Mouse (Mus musculus): ENCODE results near the gene Tpcn1. TPM values are rescaled to one million over a fixed set of nuclear protein-coding genes. Genes with fewer than 3 reads are reported as not detected.
"Not testable (repeated sequence)": the region's sequence is repeated elsewhere in the genome, so short reads cannot be mapped to it uniquely, and the experiment has no call there.

Gene Tpcn1
- polyA plus RNA-seq, 1 experiment from 2014 or later: 15.6 TPM

DNA sequence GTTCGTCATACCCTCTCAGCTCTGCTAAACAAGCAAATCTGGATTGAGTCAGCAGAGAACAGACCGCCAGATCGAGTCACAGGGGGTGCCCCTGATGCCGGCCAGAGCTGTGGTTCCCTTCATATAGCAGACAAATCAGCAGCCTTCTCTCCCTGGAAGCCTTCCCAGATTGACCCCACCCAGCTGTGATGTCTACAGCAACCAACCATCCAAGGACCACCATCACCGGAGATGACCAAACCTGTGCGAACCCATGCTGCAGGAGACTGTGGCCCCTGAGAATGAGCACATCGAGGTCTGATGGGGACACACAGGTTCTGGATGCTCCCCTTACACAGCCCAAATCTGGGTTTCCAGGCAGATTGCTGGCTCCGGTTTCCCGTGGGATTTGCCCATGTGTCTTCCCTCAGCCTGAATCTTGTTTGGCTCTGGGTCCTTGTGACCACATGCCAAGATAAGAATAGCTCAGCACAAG is 86.3 kb downstream of the Tpcn1 start:
- H3K9ac ChIP-seq (replicated peaks): peak overlapping the region; percentile 93
- peaks cover 8% of the 10 kb centered on the region for H3K36me3 ChIP-seq
- WGBS: 72% methylated on average over 9 of the region's 9 CpGs
- no peaks in the 10 kb centered on the region for H3K27me3 ChIP-seq
- peak overlapping the region; percentile 97 for H3K4me2 ChIP-seq (replicated peaks)
- H3K4me1 ChIP-seq (replicated peaks): peaks cover 20% of the 10 kb centered on the region
- no peaks in the 10 kb centered on the region for H3K9me3 ChIP-seq
- ATAC-seq: no peak
- no peak overlapping the region for H3K27ac ChIP-seq
- peak overlapping the region; percentile 90 for H3K4me3 ChIP-seq (replicated peaks)

DNA sequence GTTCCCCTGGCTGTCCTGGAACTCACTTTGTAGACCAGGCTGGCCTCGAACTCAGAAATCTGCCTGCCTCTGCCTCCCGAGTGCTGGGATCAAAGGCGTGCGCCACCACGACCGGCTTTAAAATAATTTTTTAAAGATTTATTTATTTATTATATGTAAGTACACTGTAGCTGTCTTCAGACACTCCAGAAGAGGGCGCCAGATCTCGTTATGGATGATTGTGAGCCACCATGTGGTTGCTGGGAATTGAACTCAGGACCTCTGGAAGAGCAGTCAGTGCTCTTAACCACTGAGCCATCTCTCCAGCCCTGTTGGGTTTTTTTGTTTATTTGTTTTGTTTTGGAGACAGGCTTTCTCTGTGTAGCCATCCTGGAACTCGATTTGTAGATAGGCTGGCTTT is 87.9 kb downstream of the Tpcn1 start:
- not testable (repeated sequence) for ATAC-seq; H3K9ac ChIP-seq (replicated peaks); H3K4me3 ChIP-seq (replicated peaks); H3K27me3 ChIP-seq; H3K4me2 ChIP-seq (replicated peaks); H3K27ac ChIP-seq; H3K36me3 ChIP-seq; H3K9me3 ChIP-seq
- WGBS: 90% methylated on average over 9 of the region's 9 CpGs
- peaks cover 20% of the 10 kb centered on the region for H3K4me1 ChIP-seq (replicated peaks)

DNA sequence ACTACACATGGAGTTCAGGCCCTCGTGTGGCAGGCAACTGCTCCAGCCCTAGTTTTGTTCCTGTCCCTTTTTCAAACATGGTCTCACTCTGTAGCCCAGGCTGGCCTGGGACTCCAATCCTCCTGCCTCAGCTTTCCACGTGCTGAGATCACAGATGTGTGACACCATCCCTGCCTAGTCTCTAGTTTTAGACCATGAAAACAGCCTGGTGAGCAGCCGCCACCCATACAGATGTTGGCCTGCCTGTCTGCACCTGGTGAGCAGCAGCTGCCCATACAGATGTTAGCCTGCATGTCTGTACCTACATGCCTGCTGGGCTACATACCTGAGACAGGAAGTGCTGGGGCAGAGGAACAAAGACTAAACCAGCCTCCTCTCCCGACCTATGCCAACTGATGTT is 89.3 kb downstream of the Tpcn1 start:
- Histone ChIP-seq H3K9me3 (no peaks in the 10 kb centered on the region), H3K4me3 (replicated peaks) (no peak overlapping the region), H3K27ac (no peak overlapping the region), H3K4me2 (replicated peaks) (no peak overlapping the region), H3K9ac (replicated peaks) (peak overlapping the region; percentile 26; the same call in 1 of the 2 replicates), H3K4me1 (replicated peaks) (peaks cover 20% of the 10 kb centered on the region), H3K36me3 (peaks cover 12% of the 10 kb centered on the region), H3K27me3 (no peaks in the 10 kb centered on the region)
- ATAC-seq: no peak
- WGBS: 87% methylated on average over 4 of the region's 4 CpGs

DNA sequence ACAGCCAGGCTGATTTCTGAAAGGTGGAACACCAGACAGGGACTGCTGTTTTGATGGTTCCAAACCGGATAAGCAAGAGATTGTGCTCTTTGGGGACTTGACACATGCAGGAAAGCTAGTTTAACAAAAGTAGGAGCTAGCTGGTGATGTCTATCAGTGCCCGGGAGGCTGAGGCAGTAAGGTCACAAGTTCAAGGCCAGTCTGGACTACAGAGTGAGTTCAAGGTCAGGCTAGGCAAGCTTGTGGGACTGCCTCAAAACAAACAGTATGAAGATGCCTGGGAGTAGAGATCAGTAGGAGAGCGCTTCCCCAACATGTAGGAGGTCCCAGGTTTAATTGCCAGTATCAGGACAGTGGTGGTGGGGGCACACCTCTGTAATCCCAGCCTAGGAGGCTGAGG is 91.4 kb downstream of the Tpcn1 start:
- no peak for ATAC-seq
- no peak overlapping the region for H3K4me3 ChIP-seq (replicated peaks)

DNA sequence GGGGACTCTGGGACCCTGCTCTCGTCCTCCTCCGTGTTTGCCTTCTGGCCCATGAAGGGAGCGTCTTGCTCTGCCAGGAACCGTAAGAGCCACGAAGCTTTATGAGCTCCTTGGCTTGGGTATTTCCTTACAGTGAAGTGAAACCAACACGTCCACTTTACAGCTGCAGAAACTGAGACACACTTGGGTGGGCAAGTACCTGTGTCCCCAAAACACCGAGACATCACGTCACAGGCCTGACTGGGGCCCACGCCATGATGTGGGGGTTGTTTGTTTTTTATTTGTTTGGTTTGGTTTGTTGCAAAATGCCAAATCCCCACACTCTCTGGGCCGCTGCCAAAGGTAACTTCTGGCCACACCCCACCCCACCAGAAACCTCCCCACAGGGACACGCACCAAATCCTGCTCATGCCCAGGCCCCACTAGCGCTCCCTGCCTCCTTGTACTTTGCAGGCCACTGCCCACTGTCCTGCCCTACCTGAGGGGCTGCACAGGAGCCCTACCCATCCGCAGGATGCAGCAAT is 92.7 kb downstream of the Tpcn1 start:
- Histone ChIP-seq H3K27me3 (no peaks in the 10 kb centered on the region), H3K36me3 (peaks cover 30% of the 10 kb centered on the region), H3K4me3 (replicated peaks) (no peak overlapping the region), H3K9me3 (no peaks in the 10 kb centered on the region), H3K4me2 (replicated peaks) (no peak overlapping the region), H3K9ac (replicated peaks) (no peak overlapping the region), H3K27ac (no peak overlapping the region), H3K4me1 (replicated peaks) (peaks cover 7% of the 10 kb centered on the region; the same call in 1 of the 2 replicates)
- ATAC-seq: no peak
- 91% methylated on average over 13 of the region's 13 CpGs for WGBS

More for the DNA sequence above, 91.4 kb downstream of the Tpcn1 start:
- Histone ChIP-seq H3K9ac (replicated peaks) (no peak overlapping the region), H3K27me3 (no peaks in the 10 kb centered on the region), H3K4me2 (replicated peaks) (no peak overlapping the region), H3K9me3 (no peaks in the 10 kb centered on the region), H3K36me3 (peaks cover 28% of the 10 kb centered on the region), H3K4me1 (replicated peaks) (peaks cover 13% of the 10 kb centered on the region), H3K27ac (no peak overlapping the region)
- 92% methylated on average over 3 of the region's 3 CpGs for WGBS

DNA sequence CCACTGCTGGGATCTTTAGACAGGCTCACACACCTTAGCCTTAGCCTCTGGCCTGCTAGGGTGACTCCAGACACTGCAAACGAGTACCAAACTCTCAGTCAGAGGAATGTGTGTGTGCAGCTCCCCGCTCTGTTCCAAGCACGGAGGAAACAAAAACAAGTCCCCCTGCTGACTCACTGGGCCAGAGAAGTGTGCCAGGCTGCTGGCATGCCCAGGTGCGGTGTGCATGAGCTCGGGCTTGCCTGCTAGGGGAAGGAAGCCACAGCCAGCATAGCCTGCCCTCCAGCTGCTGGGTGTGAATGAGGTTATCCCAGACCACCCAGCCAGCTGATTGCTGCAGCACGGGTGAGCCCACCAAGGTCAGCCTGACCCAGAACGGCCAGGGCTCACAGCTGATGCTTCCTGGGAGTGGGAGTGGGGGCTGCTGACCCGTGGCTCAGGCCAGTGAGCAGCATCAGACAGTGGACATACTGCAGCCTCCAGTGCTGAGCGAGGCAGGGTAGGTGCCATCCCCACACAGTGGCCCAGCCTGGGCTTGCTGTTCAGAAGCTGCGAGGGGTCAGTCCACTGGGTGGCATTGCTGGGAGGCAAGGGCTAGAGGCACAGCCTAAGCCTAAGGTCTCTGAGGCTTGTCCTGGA is 93.3 kb downstream of the Tpcn1 start:
- no peak for ATAC-seq
- Histone ChIP-seq H3K27ac (no peak overlapping the region), H3K4me2 (replicated peaks) (no peak overlapping the region), H3K4me1 (replicated peaks) (peaks cover 7% of the 10 kb centered on the region; the same call in 1 of the 2 replicates), H3K36me3 (peaks cover 30% of the 10 kb centered on the region), H3K9me3 (no peaks in the 10 kb centered on the region), H3K9ac (replicated peaks) (no peak overlapping the region), H3K4me3 (replicated peaks) (no peak overlapping the region), H3K27me3 (no peaks in the 10 kb centered on the region)
- 82% methylated on average over 10 of the region's 10 CpGs for WGBS

DNA sequence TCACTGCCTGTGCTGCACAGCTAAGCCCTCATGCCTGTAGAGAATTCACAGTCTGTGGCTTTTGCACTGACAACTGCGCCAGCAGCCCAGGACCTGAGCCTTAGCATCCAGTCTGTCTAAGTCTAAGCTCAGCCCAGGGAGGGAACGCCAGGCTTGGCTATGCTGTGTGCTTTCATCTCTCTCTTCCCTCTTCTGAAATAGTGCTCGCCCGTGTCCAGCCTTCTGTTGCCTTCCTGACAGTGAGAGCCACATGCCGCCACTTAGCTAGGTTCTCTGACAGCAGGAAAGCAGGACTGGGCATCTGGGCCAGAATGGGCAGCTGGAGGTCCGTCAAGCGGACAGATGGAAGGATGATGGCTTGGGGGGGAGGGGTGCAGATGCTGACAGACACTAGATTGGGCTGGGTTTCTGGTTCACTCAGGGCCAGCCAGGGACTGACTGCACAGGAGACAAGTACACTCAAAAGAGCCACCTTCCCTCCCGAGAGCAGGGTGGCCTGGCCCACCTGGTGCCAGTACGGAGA is 94.5 kb downstream of the Tpcn1 start:
- Histone ChIP-seq H3K4me2 (replicated peaks) (no peak overlapping the region), H3K27me3 (no peaks in the 10 kb centered on the region), H3K4me3 (replicated peaks) (no peak overlapping the region), H3K27ac (no peak overlapping the region), H3K9me3 (no peaks in the 10 kb centered on the region), H3K36me3 (peaks cover 36% of the 10 kb centered on the region), H3K9ac (replicated peaks) (no peak overlapping the region; the same call in 1 of the 2 replicates), H3K4me1 (replicated peaks) (peaks cover 7% of the 10 kb centered on the region; the same call in 1 of the 2 replicates)
- no peak for ATAC-seq
- 81% methylated on average over 9 of the region's 9 CpGs for WGBS

DNA sequence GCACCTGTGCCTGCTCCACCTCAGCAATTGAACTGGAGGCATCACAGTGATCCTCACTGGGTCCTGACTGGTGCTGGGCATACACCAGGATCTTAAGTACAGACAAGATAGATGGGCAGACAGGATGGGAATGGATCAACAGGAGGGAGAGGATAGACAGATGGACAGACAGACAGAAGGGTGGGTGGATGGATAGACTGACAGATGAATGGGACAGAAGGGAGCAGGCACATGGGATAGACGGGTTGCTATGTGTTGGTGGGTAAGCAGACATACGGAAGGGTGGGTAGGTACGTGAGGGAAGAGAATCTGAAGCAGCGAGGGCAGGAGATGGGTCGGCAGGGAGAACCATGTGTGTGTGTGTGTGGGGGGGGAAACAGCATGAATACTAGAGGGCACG is 95.0 kb downstream of the Tpcn1 start:
- Histone ChIP-seq H3K9me3 (no peaks in the 10 kb centered on the region), H3K4me2 (replicated peaks) (no peak overlapping the region), H3K4me3 (replicated peaks) (no peak overlapping the region), H3K9ac (replicated peaks) (no peak overlapping the region), H3K36me3 (peaks cover 35% of the 10 kb centered on the region), H3K27me3 (no peaks in the 10 kb centered on the region), H3K27ac (no peak overlapping the region), H3K4me1 (replicated peaks) (peaks cover 7% of the 10 kb centered on the region; the same call in 1 of the 2 replicates)
- WGBS: 87% methylated on average over 6 of the region's 6 CpGs
- no peak for ATAC-seq

DNA sequence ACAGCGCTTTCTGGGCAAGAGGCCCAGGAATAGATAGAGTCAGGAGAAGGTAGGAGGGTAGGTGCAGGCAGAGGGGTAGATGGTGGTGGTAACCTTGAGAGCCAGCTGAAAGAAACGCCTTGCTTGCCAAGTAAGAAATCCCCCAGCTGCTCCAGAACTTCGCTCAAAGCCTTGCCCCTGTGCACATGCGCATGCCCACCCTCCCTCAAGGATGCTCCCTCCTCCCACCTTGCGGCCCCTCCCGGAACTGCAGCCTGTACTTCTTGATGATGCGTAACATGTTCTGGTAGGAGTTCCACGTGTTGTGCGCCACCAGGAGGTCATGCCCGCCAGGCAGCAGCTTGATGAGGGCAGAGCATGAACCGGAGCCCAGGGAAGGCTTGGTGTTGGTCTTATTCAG is 96.0 kb downstream of the Tpcn1 start:
- Histone ChIP-seq H3K4me3 (replicated peaks) (no peak overlapping the region), H3K27me3 (no peaks in the 10 kb centered on the region), H3K4me1 (replicated peaks) (peaks cover 7% of the 10 kb centered on the region; the same call in 1 of the 2 replicates), H3K9me3 (no peaks in the 10 kb centered on the region), H3K36me3 (peaks cover 41% of the 10 kb centered on the region), H3K27ac (no peak overlapping the region), H3K4me2 (replicated peaks) (no peak overlapping the region), H3K9ac (replicated peaks) (no peak overlapping the region)
- no peak for ATAC-seq
- 68% methylated on average over 11 of the region's 11 CpGs for WGBS

DNA sequence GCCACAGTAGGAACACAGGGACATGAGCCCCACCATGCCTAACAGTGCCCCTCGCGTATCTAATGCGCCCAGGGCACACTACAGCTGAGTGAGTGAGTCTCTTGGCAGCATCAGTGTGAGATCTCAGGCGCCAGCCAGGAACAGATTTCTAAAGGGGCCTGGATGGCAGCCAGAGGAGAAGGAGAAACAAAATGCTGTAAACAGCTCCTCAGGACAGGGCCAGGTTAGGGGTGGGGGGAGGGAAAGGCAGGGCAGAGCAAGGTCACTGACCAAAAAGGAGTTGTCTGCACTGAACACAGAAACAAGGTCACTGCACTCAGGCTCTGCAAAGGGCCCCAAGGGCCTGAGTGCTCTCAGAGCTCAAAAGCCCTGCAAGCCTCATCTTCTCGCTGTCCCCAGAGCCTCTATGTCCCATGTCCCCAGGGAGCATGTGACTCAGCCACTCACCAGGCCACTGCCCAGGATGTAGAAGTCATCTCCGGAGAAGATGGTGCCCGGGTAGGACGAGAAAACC is 97.7 kb downstream of the Tpcn1 start:
- Histone ChIP-seq H3K27me3 (no peaks in the 10 kb centered on the region), H3K4me1 (replicated peaks) (peaks cover 7% of the 10 kb centered on the region; the same call in 1 of the 2 replicates), H3K4me3 (replicated peaks) (no peak overlapping the region), H3K9ac (replicated peaks) (no peak overlapping the region), H3K27ac (0 out of 2 replicates have a peak overlapping the region, but pooled peaks have one; percentile 10), H3K9me3 (no peaks in the 10 kb centered on the region), H3K4me2 (replicated peaks) (no peak overlapping the region), H3K36me3 (peaks cover 55% of the 10 kb centered on the region)
- WGBS: 82% methylated on average over 8 of the region's 8 CpGs
- no peak for ATAC-seq

DNA sequence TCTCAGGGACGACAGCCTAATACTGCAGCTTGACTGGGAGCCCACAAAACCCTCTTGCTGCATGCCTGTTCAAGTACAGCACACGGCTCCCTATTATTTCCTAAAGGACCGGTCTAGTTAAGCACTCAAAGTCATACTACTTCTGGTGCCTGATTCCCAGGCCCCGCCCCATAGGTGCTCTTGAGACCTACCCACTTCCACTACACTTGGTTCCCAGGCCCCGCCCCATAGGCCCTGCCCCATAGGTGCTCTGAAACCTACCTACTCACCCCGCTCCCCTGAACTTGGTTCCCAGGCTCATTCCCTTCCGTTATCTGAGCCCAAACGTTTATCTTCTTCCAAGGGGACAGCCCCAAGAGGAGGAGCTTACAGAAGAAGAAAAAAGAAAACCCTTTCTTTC is 100.6 kb downstream of the Tpcn1 start:
- Histone ChIP-seq H3K4me1 (replicated peaks) (no peaks in the 10 kb centered on the region), H3K4me2 (replicated peaks) (no peak overlapping the region), H3K27me3 (no peaks in the 10 kb centered on the region), H3K9ac (replicated peaks) (no peak overlapping the region), H3K36me3 (peaks cover 69% of the 10 kb centered on the region), H3K27ac (no peak overlapping the region), H3K9me3 (no peaks in the 10 kb centered on the region), H3K4me3 (replicated peaks) (no peak overlapping the region)
- WGBS: 88% methylated on average over 8 of the region's 8 CpGs
- ATAC-seq: no peak
